Mouse (Mus musculus) bone marrow macrophage, adult 2 months (primary cell): ENCODE data around the gene Kif13a.

Experiments
- CTCF ChIP-seq: IDR thresholded peaks from 2 replicates; pipeline ENCODE4 v1.5.1; 2012; ENCODE audit warnings: low read depth, mild to moderate bottlenecking, low read length, moderate library complexity
- POLR2A ChIP-seq: IDR thresholded peaks from 2 replicates; pipeline ENCODE4 v1.6.1; 2012; ENCODE audit warnings: mild to moderate bottlenecking, low read depth, low read length, borderline replicate concordance

- TF ChIP-seq CTCF (no peak), POLR2A (no peak)
These were observed 168.7 kb downstream of the Kif13a start for GRCm38 (mm10) chr13:46760921-46761320.
